ENCODE assay signal across 18 mouse cellular contexts in the genomic region with DNA sequence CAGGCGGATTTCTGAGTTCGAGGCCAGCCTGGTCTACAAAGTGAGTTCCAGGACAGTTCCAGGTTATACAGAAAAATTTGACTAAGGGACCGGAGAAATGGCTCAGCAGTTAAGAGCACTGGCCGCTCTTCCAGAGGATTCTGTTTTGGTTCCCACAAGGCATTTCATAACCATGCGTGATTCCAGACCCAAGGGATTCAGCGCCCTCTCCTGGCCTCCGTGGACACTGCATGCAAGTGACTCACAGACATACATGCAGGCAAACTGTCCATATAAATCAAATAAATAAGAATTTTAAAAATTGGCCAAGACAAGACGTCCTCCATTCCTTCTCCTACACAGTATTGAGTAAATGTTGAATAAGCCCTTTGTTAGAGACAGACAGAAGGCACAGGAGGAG. TPM values are rescaled to one million over a fixed set of nuclear protein-coding genes. Genes with fewer than 3 reads are reported as not detected.
DNase-seq lines count a peak whose midpoint lies in the region; TF ChIP-seq lines count a peak whose summit lies in the region.
"Had no signal": no experiment of that assay in that cellular context is flagged by ENCODE, and none has a peak within 500 bp of the region (broad histone marks: within the 10 kb centered on the region; RNA-seq: fewer than 3 reads in every experiment).

No protein-coding gene starts in this region.

- H3K27ac ChIP-seq in layer of hippocampus, adult 2 months: no peak overlapping the region
- H3K27ac ChIP-seq in ES-Bruce4 (ENCODE audit: insufficient read depth, low read length): no peak overlapping the region
- H3K27ac ChIP-seq in cortical plate, adult 2 months (ENCODE audit: insufficient read depth, low read length): no peak overlapping the region
- H3K27ac ChIP-seq: heart, embryonic 13.5 days; limb, embryonic 13.5 days; midbrain, embryonic 12.5 days had no signal

- TF ChIP-seq CTCF in layer of hippocampus, adult 2 months (conservative IDR thresholded peaks at IDR 0.05): peak; percentile 50
- TF ChIP-seq CTCF in ES-Bruce4 (IDR thresholded peaks at IDR 0.05; ENCODE audit: low read depth, low read length): peak; percentile 64
- 0 out of 2 replicates have a peak, but pooled peaks have one; percentile 21 for TF ChIP-seq CTCF in cortical plate, adult 2 months (IDR thresholded peaks at IDR 0.05; ENCODE audit: extremely low read depth, insufficient read depth, low read length)

- no peaks in the 10 kb centered on the region for H3K4me1 ChIP-seq in ES-Bruce4 (ENCODE audit: control insufficient read depth, insufficient read depth, low read length)
- H3K4me1 ChIP-seq in cortical plate, adult 2 months (ENCODE audit: control insufficient read depth, insufficient read depth, low read length): no peaks in the 10 kb centered on the region
- H3K4me1 ChIP-seq: heart, embryonic 13.5 days; limb, embryonic 13.5 days; midbrain, embryonic 12.5 days had no signal

- peak; percentile 51 to 80 for DNase-seq in adrenal gland, adult (ENCODE audit: inconsistent age in 2 of 2, low spot score in 1 of 2)
- DNase-seq in adrenal gland, postnatal 4 days (ENCODE audit: low spot score in 2 of 2): no peak
- no peak for DNase-seq in layer of hippocampus, adult 2 months (ENCODE audit: low spot score in 2 of 2)
- DNase-seq in layer of hippocampus, adult 11-12 months (ENCODE audit: low spot score): no peak
- no peak for DNase-seq in kidney, postnatal 14 days
- no peak for DNase-seq in kidney, postnatal 25 days
- DNase-seq: cerebellum, postnatal 36 days; heart, postnatal 4 days; kidney, postnatal 36 days; lung, postnatal 14 days; thymus, postnatal 4 days had no signal

- H3K9ac ChIP-seq in ES-Bruce4 (ENCODE audit: low read depth, poor library complexity, severe bottlenecking): no peak overlapping the region
- H3K9ac ChIP-seq: heart, embryonic 13.5 days; limb, embryonic 13.5 days; midbrain, embryonic 12.5 days had no signal

- no peak for TF ChIP-seq EP300 in ES-Bruce4 (IDR thresholded peaks at IDR 0.05; ENCODE audit: insufficient read depth, low read depth, low read length)

- TF ChIP-seq POLR2A in ES-Bruce4 (IDR thresholded peaks at IDR 0.05; ENCODE audit: insufficient read depth, low read length): no peak
- TF ChIP-seq POLR2A in cortical plate, adult 2 months (IDR thresholded peaks at IDR 0.05; ENCODE audit: extremely low read depth, insufficient read depth, low read length): no peak

- 0 out of 2 replicates have a peak, but pooled peaks cover 2% of the 10 kb centered on the region for H3K36me3 ChIP-seq in ES-Bruce4 (ENCODE audit: control insufficient read depth, insufficient read depth, low read length, poor library complexity, severe bottlenecking)

- H3K9me3 ChIP-seq in ES-Bruce4 (replicated peaks; ENCODE audit: control insufficient read depth, insufficient read depth, low read length, poor library complexity, severe bottlenecking): peaks cover 13% of the 10 kb centered on the region

- no peaks in the 10 kb centered on the region for H3K27me3 ChIP-seq in ES-Bruce4 (ENCODE audit: control insufficient read depth, insufficient read depth, low read length, poor library complexity, severe bottlenecking)
- H3K27me3 ChIP-seq: CH12.LX; heart, embryonic 13.5 days; limb, embryonic 13.5 days; midbrain, embryonic 12.5 days had no signal

- no peak overlapping the region for H3K4me3 ChIP-seq in layer of hippocampus, adult 2 months
- H3K4me3 ChIP-seq in ES-Bruce4 (ENCODE audit: low read depth, low read length): no peak overlapping the region
- H3K4me3 ChIP-seq in cortical plate, adult 2 months (ENCODE audit: insufficient read depth, low read length): no peak overlapping the region
- H3K4me3 ChIP-seq: heart, embryonic 13.5 days; limb, embryonic 13.5 days; midbrain, embryonic 12.5 days; myocyte had no signal

RNA-seq across cellular contexts. Expression of gene B3glct, which starts 53.7 kb away (rescaled TPM):
- total RNA-seq in adrenal gland, postnatal 4 days (2021): 10 to 100 TPM; 23.9 to 26.5 TPM
- total RNA-seq in layer of hippocampus, adult 2 months (2021): 10 to 100 TPM; 10.7 to 11.9 TPM
- polyA plus RNA-seq in ES-Bruce4 (2011; ENCODE audit: insufficient read depth, insufficient read length, low read depth, missing spikeins): 14.2 and 18.5 TPM in 2 replicates
- 14.2 and 17.0 TPM in 2 replicates for polyA plus RNA-seq in cortical plate, adult 2 months (2012; rRNA removed)

Comparison
In these comparisons a context has a peak if more than half of its experiments do, and no peak if none do; other contexts are left out.
1. DNase-seq: peak in adrenal gland, adult (2 of 2); none in adrenal gland, postnatal 4 days (0 of 2), layer of hippocampus, adult 2 months (0 of 2), layer of hippocampus, adult 11-12 months (single experiment), kidney, postnatal 14 days (single experiment) and kidney, postnatal 25 days (0 of 2).
2. Peak in every context shown above with its lines, with median percentiles within 50 percentile points of each other: CTCF ChIP-seq.